Mouse (Mus musculus) ES-E14 (cell line): ENCODE results near the gene Kdm5a. TPM values are rescaled to one million over a fixed set of nuclear protein-coding genes. Genes with fewer than 3 reads are reported as not detected.

Experiments
- DNase-seq: peaks from one replicate; pipeline ENCODE4 v3.0.0-alpha.2; 2013; ENCODE audit warnings: low read depth, low spot score
- H3K27ac ChIP-seq: 2 replicates; pipeline ENCODE4 v1.5.1; 2012; ENCODE audit warnings: low read depth, mild to moderate bottlenecking, low read length, moderate library complexity, mixed read lengths; ENCODE audit not compliant: poor library complexity, insufficient read depth, severe bottlenecking
- H3K36me3 ChIP-seq: 2 replicates; pipeline ENCODE4 v1.6.1; 2012; ENCODE audit warnings: mild to moderate bottlenecking, low read length, moderate library complexity, mixed read lengths; ENCODE audit not compliant: control insufficient read depth, poor library complexity, insufficient read depth, severe bottlenecking
- H3K4me1 ChIP-seq, 2 experiments: fragments of 150-350 bp in 1 of 2; sonication (generic) in 1 of 2; 2 replicates each; pipeline ENCODE4 v1.6.1; 2012; ENCODE audit warnings: low read length in 2 of 2, mild to moderate bottlenecking in 1 of 2, mixed read lengths in 1 of 2; ENCODE audit not compliant: control insufficient read depth in 2 of 2, insufficient read depth in 2 of 2, poor library complexity in 1 of 2
- H3K4me3 ChIP-seq, 2 experiments: fragments of 150-350 bp in 1 of 2; sonication (generic) in 1 of 2; 2 replicates each; pipeline ENCODE4 v1.5.1; 2012; ENCODE audit warnings: low read length in 2 of 2, low read depth in 1 of 2, mild to moderate bottlenecking in 1 of 2, mixed read lengths in 1 of 2; ENCODE audit not compliant: insufficient read depth in 1 of 2, poor library complexity in 1 of 2, severe bottlenecking in 1 of 2
- H3K9ac ChIP-seq: 2 replicates; pipeline ENCODE4 v1.6.1; 2012; ENCODE audit warnings: low read depth, mild to moderate bottlenecking, low read length, mixed read lengths; ENCODE audit not compliant: poor library complexity, insufficient read depth, severe bottlenecking
- H3K9me3 ChIP-seq: fragments of 150-350 bp; sonication (generic); 2 replicates; pipeline ENCODE4 v1.6.1; 2012; ENCODE audit warnings: low read depth, mild to moderate bottlenecking, low read length; ENCODE audit not compliant: control insufficient read depth, insufficient read depth
- CHD2 ChIP-seq: IDR thresholded peaks from 2 replicates; pipeline ENCODE4 v1.6.1; 2014; ENCODE audit warnings: mild to moderate bottlenecking, low read depth, low read length, inconsistent platforms
- HCFC1 ChIP-seq: IDR thresholded peaks from 2 replicates; pipeline ENCODE4 v1.6.1; 2012; ENCODE audit warnings: low read length, inconsistent platforms, borderline replicate concordance; ENCODE audit not compliant: insufficient read depth
- MAFK ChIP-seq: IDR thresholded peaks from 2 replicates; pipeline ENCODE4 v1.6.1; 2014; ENCODE audit warnings: mild to moderate bottlenecking, low read depth, low read length, inconsistent platforms; ENCODE audit not compliant: insufficient read depth
- ZC3H11A ChIP-seq: IDR thresholded peaks from 2 replicates; pipeline ENCODE4 v1.6.1; 2012; ENCODE audit warnings: low read depth, mild to moderate bottlenecking, inconsistent platforms, low read length, borderline replicate concordance
- ZNF384 ChIP-seq: IDR thresholded peaks from 2 replicates; pipeline ENCODE4 v1.6.1; 2012; ENCODE audit warnings: low read depth, low read length, inconsistent platforms
- in situ Hi-C, 2 experiments: fragments of 600-800 bp; cut with MboI; formaldehyde crosslinking; loops; one replicate each; pipeline ENCODE4 v1.15.1; 2025; ENCODE audit warnings: low sequenced_read_pairs in 2 of 2, inconsistent platforms in 1 of 2; ENCODE audit not compliant: unreplicated experiment in 2 of 2
- total RNA-seq: library from RNA; depleted of rRNA; stranded (reverse); fragments of 300-350 nt; gene quantifications from 2 replicates; pipeline ENCODE4 v1.2.3, GENCODE M21; 2012

Kdm5a gene
- total RNA-seq, 1 experiment: 53.3 TPM

GRCm38 (mm10) chr6:120479302-120479701, 115.4 kb downstream of the Kdm5a start:
- DNase-seq: no peak
- in situ Hi-C loops: no loop called here
- TF ChIP-seq ZC3H11A: no peak
- TF ChIP-seq CHD2: no peak
- no peak for TF ChIP-seq HCFC1
- TF ChIP-seq MAFK: no peak
- no peak for TF ChIP-seq ZNF384

GRCm38 (mm10) chr6:120480361-120480760, 116.4 kb downstream of the Kdm5a start:
- in situ Hi-C loops: no loop called here

More at GRCm38 (mm10) chr6:120479302-120479701, 115.4 kb downstream of the Kdm5a start:
- no peaks in the 10 kb centered on the region for H3K4me1 ChIP-seq
- H3K9ac ChIP-seq: no peak overlapping the region
- H3K4me3 ChIP-seq: no peak overlapping the region
- no peaks in the 10 kb centered on the region; the same call in 1 of the 2 replicates for H3K36me3 ChIP-seq
- H3K9me3 ChIP-seq: no peaks in the 10 kb centered on the region
- H3K27ac ChIP-seq: no peak overlapping the region

DNA sequence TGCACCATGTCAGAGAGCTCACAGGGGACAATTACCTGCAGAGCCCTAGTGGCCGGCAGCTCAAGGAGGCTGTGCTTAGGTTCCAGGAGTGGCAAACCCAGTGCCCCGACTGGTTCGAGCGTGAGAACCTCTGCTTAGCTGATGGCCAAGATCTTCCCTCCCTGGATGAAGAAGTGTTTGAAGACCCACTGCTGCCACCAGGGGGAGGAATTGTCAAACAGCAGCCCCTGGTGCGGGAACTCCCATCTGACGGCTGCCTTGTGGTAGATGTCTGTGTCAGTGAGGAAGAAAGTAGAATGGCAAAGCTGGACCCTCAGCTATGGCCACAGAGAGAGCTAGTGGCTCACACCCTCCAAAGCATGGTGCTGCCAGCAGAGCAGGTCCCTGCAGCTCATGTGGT, 117.6 kb downstream of the Kdm5a start:
- Histone ChIP-seq H3K36me3 (no peaks in the 10 kb centered on the region; the same call in 1 of the 2 replicates), H3K4me3 (no peak overlapping the region), H3K9me3 (no peaks in the 10 kb centered on the region), H3K27ac (no peak overlapping the region), H3K9ac (no peak overlapping the region), H3K4me1 (no peaks in the 10 kb centered on the region)
- in situ Hi-C loops: no loop called here
- no peak for DNase-seq
- TF ChIP-seq ZC3H11A (no peak), CHD2 (no peak), MAFK (no peak), HCFC1 (no peak), ZNF384 (no peak)

More at GRCm38 (mm10) chr6:120480361-120480760, 116.4 kb downstream of the Kdm5a start:
- no peak overlapping the region for H3K4me3 ChIP-seq
- no peaks in the 10 kb centered on the region; the same call in 1 of the 2 replicates for H3K36me3 ChIP-seq
- no peak for DNase-seq
- TF ChIP-seq ZNF384 (no peak), CHD2 (no peak), MAFK (no peak), ZC3H11A (no peak), HCFC1 (no peak)
- H3K4me1 ChIP-seq: no peaks in the 10 kb centered on the region
- H3K9ac ChIP-seq: no peak overlapping the region
- no peak overlapping the region for H3K27ac ChIP-seq
- H3K9me3 ChIP-seq: no peaks in the 10 kb centered on the region

GRCm38 (mm10) chr6:120482021-120482420, 118.1 kb downstream of the Kdm5a start:
- no peaks in the 10 kb centered on the region; the same call in 1 of the 2 replicates for H3K36me3 ChIP-seq
- in situ Hi-C loops: no loop called here
- no peaks in the 10 kb centered on the region for H3K9me3 ChIP-seq
- no peak for DNase-seq
- H3K27ac ChIP-seq: no peak overlapping the region
- no peak for TF ChIP-seq ZNF384
- no peak for TF ChIP-seq ZC3H11A
- no peak for TF ChIP-seq HCFC1
- TF ChIP-seq MAFK: no peak
- no peak for TF ChIP-seq CHD2
- H3K9ac ChIP-seq: no peak overlapping the region
- H3K4me1 ChIP-seq: no peaks in the 10 kb centered on the region
- H3K4me3 ChIP-seq: no peak overlapping the region

DNA sequence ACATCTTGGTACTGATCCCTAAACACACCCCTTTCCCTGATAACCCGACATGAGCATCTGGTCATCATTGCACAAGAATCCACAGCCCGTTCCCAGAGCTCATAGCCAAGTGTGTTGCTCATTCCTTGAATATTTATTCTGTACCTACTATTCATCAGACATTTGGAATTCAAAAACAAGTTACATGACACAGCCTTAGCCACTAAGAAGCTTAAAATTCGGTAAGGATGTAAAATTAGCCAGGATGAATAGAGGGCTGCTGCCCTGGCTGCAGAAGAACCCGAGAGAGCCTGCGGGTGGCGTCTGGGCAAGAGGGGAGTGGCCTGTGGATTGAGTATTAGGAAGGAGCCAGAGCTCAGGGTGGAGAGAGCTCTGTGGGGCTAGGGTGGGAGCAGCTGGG, 118.8 kb downstream of the Kdm5a start:
- in situ Hi-C loops: no loop called here
- H3K9me3 ChIP-seq: no peaks in the 10 kb centered on the region
- H3K27ac ChIP-seq: no peak overlapping the region
- no peaks in the 10 kb centered on the region for H3K4me1 ChIP-seq
- H3K9ac ChIP-seq: no peak overlapping the region
- DNase-seq: no peak
- H3K4me3 ChIP-seq: no peak overlapping the region
- H3K36me3 ChIP-seq: no peaks in the 10 kb centered on the region; the same call in 1 of the 2 replicates
- TF ChIP-seq ZNF384 (no peak), ZC3H11A (no peak)
